Mouse (Mus musculus) midbrain, embryonic 12.5 days (tissue): ENCODE measurements around the gene Defb45. TPM values are rescaled to one million over a fixed set of nuclear protein-coding genes. Genes with fewer than 3 reads are reported as not detected.

Experiments
- ATAC-seq: fragments of 200-750 bp; cut with Nextera tagmentation; 2 replicates; pipeline ENCODE4 v1.8.0; 2017; ENCODE audit warnings: low read depth, moderate TSS enrichment, moderate library complexity; ENCODE audit not compliant: low FRiP score
- H3K27ac ChIP-seq: fragments of 300-500 bp; sonication (generic); replicated peaks from 2 replicates; pipeline ENCODE4 v1.5.1; 2016; ENCODE audit warnings: mild to moderate bottlenecking
- H3K27me3 ChIP-seq: fragments of 300-500 bp; sonication (generic); 2 replicates; pipeline ENCODE4 v1.6.1; 2016; ENCODE audit warnings: mild to moderate bottlenecking
- H3K36me3 ChIP-seq: fragments of 300-500 bp; sonication (generic); 2 replicates; pipeline ENCODE4 v1.6.1; 2016
- H3K4me1 ChIP-seq: fragments of 300-500 bp; sonication (generic); 2 replicates; pipeline ENCODE4 v1.6.1; 2016
- H3K4me2 ChIP-seq: fragments of 300-500 bp; sonication (generic); replicated peaks from 2 replicates; pipeline ENCODE4 v1.6.1; 2016; ENCODE audit warnings: mild to moderate bottlenecking, moderate library complexity
- H3K4me3 ChIP-seq: fragments of 300-500 bp; sonication (generic); 2 replicates; pipeline ENCODE4 v1.5.1; 2016; ENCODE audit warnings: mild to moderate bottlenecking
- H3K9ac ChIP-seq: fragments of 300-500 bp; sonication (generic); replicated peaks from 2 replicates; pipeline ENCODE4 v1.6.1; 2016; ENCODE audit warnings: mild to moderate bottlenecking, moderate library complexity
- H3K9me3 ChIP-seq: fragments of 300-500 bp; sonication (generic); 2 replicates; pipeline ENCODE4 v1.6.1; 2016; ENCODE audit warnings: mild to moderate bottlenecking
- WGBS: fragments of 180-500 bp; shearing (Covaris S2); methylation state at CpG from one replicate; pipeline ENCODE4 v1.1.7; 2016; 5-methylcytosine and 5-hydroxymethylcytosine counted together
- polyA plus RNA-seq: library from polyadenylated mRNA; unstranded; fragments of >200 nt; fragmentation: Nextera tagmentation; extraction: Ambion mirVana; gene quantifications from 2 replicates; pipeline ENCODE4 v1.2.1, GENCODE M21; 2016

Gene Defb45
- polyA plus RNA-seq, 1 experiment from 2014 or later = not detected

DNA sequence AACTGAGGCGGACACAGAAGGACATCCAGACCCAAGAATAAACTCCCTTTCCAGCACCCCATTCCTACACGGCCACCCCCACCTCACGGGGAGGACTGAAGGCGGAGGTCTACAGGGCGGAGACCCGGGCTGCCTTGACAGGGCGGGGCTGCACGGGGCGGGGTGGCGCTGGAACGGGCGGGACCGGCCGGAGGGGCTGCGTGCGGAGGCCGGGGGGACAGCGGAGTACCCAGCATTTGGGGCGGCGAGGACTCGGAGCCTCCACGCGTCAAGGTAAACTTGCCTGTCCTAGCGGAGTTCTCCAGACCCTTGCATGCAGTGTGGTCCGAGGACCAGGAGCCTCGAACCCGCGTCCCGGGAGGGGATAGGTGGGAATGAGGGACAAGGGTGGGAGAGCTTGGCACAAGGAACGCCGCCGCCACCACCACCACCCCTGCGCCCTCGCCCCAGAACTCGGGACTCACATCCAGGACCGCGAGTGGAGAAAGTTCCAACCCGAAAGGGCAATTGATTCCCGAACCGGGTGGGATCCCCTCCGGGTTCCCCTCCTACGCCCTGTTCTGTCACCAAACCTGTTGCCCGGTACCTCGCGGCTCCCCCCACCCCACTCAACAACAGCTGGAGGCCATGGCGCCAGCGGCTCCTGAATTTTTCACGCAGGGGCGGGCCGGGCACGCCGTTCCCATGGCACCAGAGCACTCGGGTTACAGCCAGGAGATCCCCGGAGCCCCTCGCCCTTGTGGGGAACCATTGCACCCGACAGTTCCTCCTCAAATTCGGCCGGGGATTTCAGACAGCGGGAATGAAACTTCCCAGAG lies 27.8 kb upstream of the Defb45 start, which contains the start of gene Rem1:
Gene Rem1, plus strand, starts transcription at position 178 of the 818 bp plus-strand sequence.
- Histone ChIP-seq H3K4me1 (peaks cover 19% of the 10 kb centered on the region), H3K27ac (no peak within 1 kb of the TSS), H3K36me3 (no peaks in the 10 kb centered on the region), H3K27me3 (peaks cover 52% of the 10 kb centered on the region), H3K4me3 (peak within 1 kb of the TSS; percentile 35), H3K9me3 (no peaks in the 10 kb centered on the region), H3K9ac (0 out of 2 replicates have a peak within 1 kb of the TSS, but pooled peaks have one; percentile 41), H3K4me2 (peak within 1 kb of the TSS; percentile 57)
- 0 out of 2 replicates have a peak, but pooled peaks have one; percentile 53 for ATAC-seq
- 1% methylated on average over 59 of the region's 59 CpGs for WGBS

DNA sequence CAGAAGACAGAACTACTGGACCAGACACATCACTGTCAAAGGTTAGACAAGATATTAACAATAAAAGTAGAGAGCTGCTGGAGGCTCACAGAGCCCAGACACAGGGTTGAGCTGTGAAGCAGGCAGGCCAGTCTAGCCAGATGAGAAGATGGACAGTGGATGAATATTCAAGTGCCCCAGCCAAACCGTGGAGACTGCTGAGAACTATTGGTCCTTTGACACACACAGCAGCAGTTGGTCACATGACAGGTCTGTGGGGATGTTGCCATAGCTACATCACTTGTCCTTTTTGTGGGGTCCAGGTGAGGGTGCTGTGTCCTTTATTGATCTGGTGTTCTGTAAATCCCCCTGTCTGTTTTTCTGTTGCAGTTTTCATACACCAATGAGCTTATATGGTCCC lies 26.1 kb upstream of the Defb45 start:
- 0 out of 2 replicates have a peak overlapping the region, but pooled peaks have one; percentile 6 for H3K4me2 ChIP-seq
- H3K27ac ChIP-seq = no peak overlapping the region
- no peaks in the 10 kb centered on the region for H3K9me3 ChIP-seq
- 5% methylated on average over 1 of the region's 1 CpGs for WGBS
- 0 out of 2 replicates have a peak, but pooled peaks have one; percentile 59 for ATAC-seq
- peaks cover 52% of the 10 kb centered on the region for H3K27me3 ChIP-seq
- H3K4me1 ChIP-seq = peaks cover 19% of the 10 kb centered on the region
- no peak overlapping the region for H3K4me3 ChIP-seq
- H3K9ac ChIP-seq = no peak overlapping the region
- no peaks in the 10 kb centered on the region for H3K36me3 ChIP-seq

DNA sequence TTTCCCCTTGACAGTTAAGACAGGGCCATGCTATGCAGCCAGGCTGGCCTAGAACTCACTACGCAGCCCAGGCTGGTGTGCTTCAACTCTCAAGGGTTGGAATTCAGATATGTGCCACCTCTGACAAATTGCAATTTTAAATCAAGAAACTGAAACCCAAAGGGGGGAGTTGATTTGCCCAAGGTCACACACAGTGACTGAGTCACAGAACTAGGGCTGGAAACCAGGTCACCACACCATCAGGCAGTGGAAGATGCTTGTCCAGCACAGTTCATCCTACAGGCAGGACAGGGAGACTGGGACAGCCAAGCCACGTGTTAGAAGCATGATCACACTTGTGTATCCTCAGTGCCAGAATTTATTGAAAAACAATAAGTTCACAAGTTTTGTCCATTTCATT lies 25.4 kb upstream of the Defb45 start:
- H3K9ac ChIP-seq = no peak overlapping the region
- no peaks in the 10 kb centered on the region for H3K9me3 ChIP-seq
- no peak overlapping the region for H3K4me2 ChIP-seq
- no peak overlapping the region for H3K27ac ChIP-seq
- peaks cover 47% of the 10 kb centered on the region for H3K27me3 ChIP-seq
- H3K4me3 ChIP-seq = no peak overlapping the region
- peaks cover 19% of the 10 kb centered on the region for H3K4me1 ChIP-seq
- H3K36me3 ChIP-seq = no peaks in the 10 kb centered on the region
- no peak for ATAC-seq
- 94% methylated on average over 2 of the region's 2 CpGs for WGBS

DNA sequence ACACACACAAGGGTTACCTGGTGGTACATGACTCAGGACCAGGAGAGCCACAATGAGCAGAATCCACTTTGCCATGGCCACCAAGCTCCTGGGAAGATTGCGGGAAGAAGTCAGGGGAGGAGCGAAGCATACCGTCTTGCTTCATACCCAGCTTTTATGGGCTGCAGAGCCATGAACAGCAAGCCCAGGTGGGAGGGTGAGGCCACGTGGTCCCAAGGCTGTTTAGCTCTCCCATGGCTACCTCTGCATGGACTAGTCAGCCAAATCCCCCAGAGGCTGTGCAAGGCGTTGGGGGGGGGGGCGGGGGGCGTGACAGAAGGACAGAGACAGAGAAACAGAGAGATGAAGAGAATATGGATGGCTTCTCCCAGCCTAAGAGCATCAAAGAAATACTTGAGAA lies 23.8 kb upstream of the Defb45 start, which contains the start of gene Defb25:
Gene Defb25, minus strand, starts transcription at position 101 of the 400 bp plus-strand sequence.
- no peak within 1 kb of the TSS for H3K9ac ChIP-seq
- no peak for ATAC-seq
- no peak within 1 kb of the TSS for H3K4me3 ChIP-seq
- no peaks in the 10 kb centered on the region for H3K36me3 ChIP-seq
- H3K4me1 ChIP-seq = peaks cover 19% of the 10 kb centered on the region
- no peaks in the 10 kb centered on the region for H3K9me3 ChIP-seq
- H3K27me3 ChIP-seq = peaks cover 31% of the 10 kb centered on the region
- no peak within 1 kb of the TSS for H3K27ac ChIP-seq
- 78% methylated on average over 7 of the region's 7 CpGs for WGBS
- no peak within 1 kb of the TSS for H3K4me2 ChIP-seq

DNA sequence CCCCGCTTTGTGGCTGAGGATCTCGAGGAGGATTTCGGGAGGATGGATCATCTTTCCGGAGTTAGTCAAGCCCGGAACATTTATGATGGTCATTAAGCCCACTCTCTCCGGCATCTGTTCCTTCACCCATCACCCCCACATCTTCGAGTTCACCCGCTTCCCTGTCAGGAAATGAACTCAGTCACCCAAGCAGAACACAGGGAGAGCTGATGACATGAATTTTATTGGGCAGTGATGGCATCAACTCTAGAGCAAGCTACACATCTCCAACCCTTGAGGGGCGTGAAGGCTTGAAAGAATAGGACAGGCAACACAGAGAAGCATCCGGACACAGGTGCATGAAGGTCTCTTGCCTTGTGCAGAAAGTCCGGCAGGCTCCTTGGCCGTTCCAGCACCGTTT lies 23.0 kb upstream of the Defb45 start:
- Histone ChIP-seq H3K27ac (no peak overlapping the region), H3K9ac (no peak overlapping the region), H3K4me1 (peaks cover 15% of the 10 kb centered on the region), H3K4me3 (no peak overlapping the region), H3K4me2 (no peak overlapping the region), H3K9me3 (no peaks in the 10 kb centered on the region), H3K36me3 (no peaks in the 10 kb centered on the region), H3K27me3 (peaks cover 23% of the 10 kb centered on the region)
- no peak for ATAC-seq
- WGBS = 94% methylated on average over 13 of the region's 13 CpGs

DNA sequence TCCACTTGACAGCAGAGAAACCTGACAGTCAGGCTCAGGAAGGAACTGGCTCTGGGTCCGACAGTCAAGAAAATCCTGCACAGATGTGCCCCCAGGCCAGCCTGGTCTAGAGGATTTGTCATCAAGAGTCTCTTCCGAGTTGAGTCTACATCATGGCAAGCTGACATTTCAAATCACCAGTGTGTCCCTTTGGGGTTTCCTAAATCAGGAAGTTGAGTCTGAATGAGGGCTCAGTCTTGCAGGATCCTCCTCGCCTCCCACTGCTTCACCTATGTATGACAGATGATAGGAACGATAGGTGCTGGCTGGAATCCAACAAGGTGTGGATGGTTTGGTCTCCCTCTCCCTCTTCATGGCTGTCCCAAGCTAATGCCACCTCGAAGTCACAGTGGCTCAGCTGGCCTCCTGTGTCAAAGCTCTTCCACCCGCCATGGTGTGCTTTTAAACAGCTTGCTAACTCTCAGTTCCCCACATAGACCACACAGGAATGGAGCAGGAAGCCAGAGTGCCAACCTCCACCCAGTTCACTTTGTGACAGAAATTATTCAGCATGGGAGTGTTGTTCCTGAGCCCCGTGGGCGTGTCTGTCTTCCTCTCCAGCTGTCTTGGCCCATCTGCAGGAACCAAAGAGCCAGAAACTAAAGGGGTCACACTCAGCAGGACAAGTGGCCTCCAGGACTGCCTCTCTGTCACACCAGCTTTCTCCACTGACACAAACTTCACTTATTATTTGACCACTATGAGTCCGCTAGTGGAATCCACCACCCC lies 21.4 kb upstream of the Defb45 start:
- Histone ChIP-seq H3K27me3 (peaks cover 7% of the 10 kb centered on the region), H3K4me2 (no peak overlapping the region), H3K4me1 (peaks cover 7% of the 10 kb centered on the region; the same call in 1 of the 2 replicates), H3K4me3 (no peak overlapping the region), H3K9ac (no peak overlapping the region), H3K27ac (no peak overlapping the region), H3K9me3 (no peaks in the 10 kb centered on the region), H3K36me3 (no peaks in the 10 kb centered on the region)
- WGBS = 83% methylated on average over 9 of the region's 9 CpGs
- no peak for ATAC-seq

DNA sequence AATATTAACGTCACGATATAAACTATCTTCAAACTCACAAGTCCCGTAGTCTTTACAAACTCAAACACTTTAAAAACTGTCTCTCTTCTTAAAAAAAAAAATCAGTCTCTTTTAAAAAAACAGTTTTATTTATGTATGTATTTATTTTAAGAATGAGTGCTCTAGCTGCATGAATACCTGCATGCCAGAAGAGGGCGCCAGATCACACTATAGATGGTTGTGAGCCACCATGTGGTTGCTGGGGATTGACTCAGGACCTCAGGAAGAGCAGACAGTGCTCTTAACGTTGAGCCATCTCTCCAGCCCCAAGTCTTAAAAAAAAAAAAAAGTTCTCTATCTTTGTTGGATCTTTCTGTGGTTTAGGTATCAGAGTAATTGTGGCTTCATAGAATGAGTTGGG lies 18.2 kb upstream of the Defb45 start:
- Histone ChIP-seq H3K9me3 (no peaks in the 10 kb centered on the region), H3K27ac (no peak overlapping the region), H3K36me3 (no peaks in the 10 kb centered on the region), H3K4me3 (no peak overlapping the region), H3K27me3 (no peaks in the 10 kb centered on the region), H3K4me2 (no peak overlapping the region), H3K9ac (no peak overlapping the region), H3K4me1 (no peaks in the 10 kb centered on the region)
- WGBS = 57% methylated on average over 5 of the region's 5 CpGs
- no peak for ATAC-seq

DNA sequence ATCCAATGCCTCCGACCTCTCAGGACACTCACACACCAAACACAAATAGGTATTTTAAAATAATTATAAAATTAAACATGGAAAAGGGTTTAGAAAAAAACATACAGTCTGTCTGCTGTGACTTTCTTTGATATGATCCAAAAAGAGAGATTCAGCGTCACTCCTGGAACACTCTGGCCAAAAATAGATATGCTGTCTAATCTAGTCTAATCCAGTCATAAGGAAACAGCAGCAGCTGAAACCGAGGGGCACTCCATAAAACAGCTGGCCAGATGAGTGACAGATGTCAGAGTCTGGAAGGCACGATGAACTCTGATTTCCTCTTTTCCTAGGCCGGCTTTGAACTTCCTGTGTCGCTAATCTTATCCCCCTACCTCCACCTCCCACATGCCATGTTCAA lies 17.3 kb upstream of the Defb45 start:
- Histone ChIP-seq H3K4me1 (no peaks in the 10 kb centered on the region), H3K27ac (no peak overlapping the region), H3K9me3 (no peaks in the 10 kb centered on the region), H3K4me2 (no peak overlapping the region), H3K36me3 (no peaks in the 10 kb centered on the region), H3K9ac (no peak overlapping the region), H3K4me3 (no peak overlapping the region), H3K27me3 (no peaks in the 10 kb centered on the region)
- WGBS = 84% methylated on average over 6 of the region's 6 CpGs
- ATAC-seq = no peak

DNA sequence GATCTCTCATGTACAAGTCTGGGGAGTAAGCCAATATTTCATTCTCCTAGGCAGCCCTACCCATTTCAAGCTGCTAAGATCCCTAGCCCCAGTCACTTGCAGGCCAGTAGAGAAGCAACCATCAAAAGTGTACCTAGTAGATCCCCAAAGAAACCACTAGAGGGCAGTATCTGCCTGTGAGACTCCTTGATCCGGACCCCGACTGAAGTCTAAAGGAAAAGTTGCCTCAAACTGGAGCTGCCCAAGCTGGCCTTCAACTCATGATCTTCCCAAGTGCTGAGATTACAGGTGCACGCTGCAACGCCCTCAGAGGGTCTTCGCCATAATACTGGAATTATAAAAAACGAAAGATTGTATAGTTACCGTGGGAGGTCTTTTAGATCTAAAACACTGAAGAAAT lies 16.4 kb upstream of the Defb45 start:
- H3K4me2 ChIP-seq = no peak overlapping the region
- WGBS = 13% methylated on average over 7 of the region's 7 CpGs
- no peak overlapping the region for H3K4me3 ChIP-seq
- no peak for ATAC-seq
- no peaks in the 10 kb centered on the region for H3K9me3 ChIP-seq
- no peaks in the 10 kb centered on the region for H3K4me1 ChIP-seq
- H3K27me3 ChIP-seq = no peaks in the 10 kb centered on the region
- H3K27ac ChIP-seq = no peak overlapping the region
- no peak overlapping the region for H3K9ac ChIP-seq
- H3K36me3 ChIP-seq = no peaks in the 10 kb centered on the region

DNA sequence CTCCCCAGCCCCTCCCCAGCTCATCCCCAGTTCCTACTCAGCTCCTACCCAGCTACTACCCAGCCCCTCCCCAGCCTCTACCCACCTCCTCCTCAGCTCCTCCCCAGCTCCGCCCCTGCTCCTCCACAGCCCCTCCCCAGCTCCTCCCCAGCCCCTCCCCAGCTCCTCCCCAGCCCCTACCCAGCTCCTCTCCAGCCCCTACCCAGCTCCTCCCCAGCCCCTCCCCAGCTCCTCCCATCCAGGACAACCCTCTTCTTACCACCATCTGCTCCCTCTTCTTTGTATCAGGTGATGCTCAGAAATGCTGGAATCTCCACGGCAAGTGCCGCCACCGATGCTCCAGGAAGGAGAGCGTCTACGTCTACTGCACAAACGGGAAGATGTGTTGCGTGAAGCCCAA lies 13.0 kb upstream of the Defb45 start:
- WGBS = 35% methylated on average over 8 of the region's 8 CpGs
- H3K27ac ChIP-seq = no peak overlapping the region
- H3K36me3 ChIP-seq = no peaks in the 10 kb centered on the region
- H3K9ac ChIP-seq = no peak overlapping the region
- no peaks in the 10 kb centered on the region for H3K27me3 ChIP-seq
- H3K4me2 ChIP-seq = no peak overlapping the region
- no peaks in the 10 kb centered on the region for H3K9me3 ChIP-seq
- no peak for ATAC-seq
- H3K4me3 ChIP-seq = no peak overlapping the region
- H3K4me1 ChIP-seq = no peaks in the 10 kb centered on the region

DNA sequence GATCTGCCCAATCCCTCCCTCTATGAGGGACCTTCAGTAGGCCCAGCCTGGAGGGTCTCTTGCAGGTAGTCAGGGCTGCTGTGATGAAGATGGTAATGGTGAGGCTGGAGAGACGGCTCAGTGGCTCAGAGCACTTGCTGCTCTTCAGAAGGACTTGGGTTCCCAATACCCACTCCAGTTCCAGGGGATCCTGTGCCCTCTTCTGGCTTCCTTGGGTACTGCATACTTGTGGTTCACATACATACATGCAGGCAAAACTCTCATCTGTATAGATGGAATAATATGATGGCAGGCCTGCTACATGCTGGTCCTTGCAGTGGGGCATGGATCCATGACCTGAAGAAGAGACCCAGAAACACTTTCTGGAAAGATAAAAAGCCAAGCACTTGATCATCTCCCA lies 9.5 kb upstream of the Defb45 start:
- H3K4me3 ChIP-seq = no peak overlapping the region
- no peak for ATAC-seq
- no peaks in the 10 kb centered on the region for H3K4me1 ChIP-seq
- H3K27ac ChIP-seq = no peak overlapping the region
- 85% methylated on average over 1 of the region's 1 CpGs for WGBS
- no peak overlapping the region for H3K4me2 ChIP-seq
- H3K36me3 ChIP-seq = no peaks in the 10 kb centered on the region
- no peak overlapping the region for H3K9ac ChIP-seq
- no peaks in the 10 kb centered on the region for H3K9me3 ChIP-seq
- H3K27me3 ChIP-seq = no peaks in the 10 kb centered on the region

DNA sequence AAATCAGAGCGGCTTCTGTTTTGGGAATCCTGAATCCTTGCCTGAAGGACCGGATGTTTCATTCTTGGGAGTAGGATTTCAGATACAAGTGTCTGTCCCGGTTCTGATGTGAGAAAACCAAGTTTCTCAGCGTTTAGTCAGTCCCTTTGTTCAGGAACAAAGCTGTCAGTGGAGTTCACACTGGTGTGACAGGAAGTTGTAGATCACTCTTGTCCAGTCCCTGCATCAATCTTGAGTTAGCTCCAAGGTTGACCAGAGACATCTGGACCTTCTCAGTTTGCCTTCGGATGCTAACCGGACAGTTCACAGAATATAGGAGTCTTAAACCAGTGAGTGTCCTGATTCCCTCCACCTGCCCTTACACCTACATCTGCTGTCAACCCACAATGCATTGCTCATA lies 8.5 kb upstream of the Defb45 start:
- Histone ChIP-seq H3K27ac (no peak overlapping the region), H3K27me3 (no peaks in the 10 kb centered on the region), H3K9ac (no peak overlapping the region), H3K4me3 (no peak overlapping the region), H3K4me1 (no peaks in the 10 kb centered on the region), H3K36me3 (no peaks in the 10 kb centered on the region), H3K9me3 (no peaks in the 10 kb centered on the region), H3K4me2 (no peak overlapping the region)
- WGBS = 76% methylated on average over 6 of the region's 6 CpGs
- ATAC-seq = no peak
